Mouse (Mus musculus) stomach, embryonic 15.5 days (tissue): ENCODE results near the gene Traf2. TPM values are rescaled to one million over a fixed set of nuclear protein-coding genes. Genes with fewer than 3 reads are reported as not detected.

Source experiments
- ATAC-seq: fragments of 200-750 bp; cut with Nextera tagmentation; 2 replicates; pipeline ENCODE4 v1.8.0; 2017; ENCODE audit warnings: low read depth, moderate number of reproducible peaks, moderate TSS enrichment; ENCODE audit not compliant: insufficient read depth, low FRiP score
- H3K27ac ChIP-seq: fragments of 300-500 bp; sonication (generic); 2 replicates; pipeline ENCODE4 v1.5.1; 2015; ENCODE audit warnings: mild to moderate bottlenecking, inconsistent platforms
- H3K27me3 ChIP-seq: fragments of 300-500 bp; sonication (generic); replicated peaks from 2 replicates; pipeline ENCODE4 v1.6.1; 2015; ENCODE audit warnings: inconsistent platforms
- H3K36me3 ChIP-seq: fragments of 300-500 bp; sonication (generic); 2 replicates; pipeline ENCODE4 v1.6.1; 2015; ENCODE audit warnings: inconsistent platforms
- H3K4me1 ChIP-seq: fragments of 300-500 bp; sonication (generic); 2 replicates; pipeline ENCODE4 v1.6.1; 2015; ENCODE audit warnings: inconsistent platforms
- H3K4me2 ChIP-seq: fragments of 300-500 bp; sonication (generic); 2 replicates; pipeline ENCODE4 v1.6.1; 2015; ENCODE audit warnings: mild to moderate bottlenecking, inconsistent platforms
- H3K4me3 ChIP-seq: fragments of 300-500 bp; sonication (generic); replicated peaks from 2 replicates; pipeline ENCODE4 v1.5.1; 2015; ENCODE audit warnings: inconsistent platforms
- H3K9ac ChIP-seq: fragments of 300-500 bp; sonication (generic); 2 replicates; pipeline ENCODE4 v1.6.1; 2015; ENCODE audit warnings: inconsistent platforms
- H3K9me3 ChIP-seq: fragments of 300-500 bp; sonication (generic); 2 replicates; pipeline ENCODE4 v1.6.1; 2016; ENCODE audit warnings: inconsistent platforms
- WGBS: fragments of 180-500 bp; shearing (Covaris S2); methylation state at CpG from one replicate; pipeline ENCODE4 v1.1.7; 2015; 5-methylcytosine and 5-hydroxymethylcytosine counted together
- polyA plus RNA-seq: library from polyadenylated mRNA; unstranded; fragments of >200 nt; fragmentation: Nextera tagmentation; extraction: Ambion mirVana; gene quantifications from 2 replicates; pipeline ENCODE4 v1.2.1, GENCODE M21; 2015

The Traf2 gene
- polyA plus RNA-seq, 1 experiment from 2014 or later, result 31.2 TPM

DNA sequence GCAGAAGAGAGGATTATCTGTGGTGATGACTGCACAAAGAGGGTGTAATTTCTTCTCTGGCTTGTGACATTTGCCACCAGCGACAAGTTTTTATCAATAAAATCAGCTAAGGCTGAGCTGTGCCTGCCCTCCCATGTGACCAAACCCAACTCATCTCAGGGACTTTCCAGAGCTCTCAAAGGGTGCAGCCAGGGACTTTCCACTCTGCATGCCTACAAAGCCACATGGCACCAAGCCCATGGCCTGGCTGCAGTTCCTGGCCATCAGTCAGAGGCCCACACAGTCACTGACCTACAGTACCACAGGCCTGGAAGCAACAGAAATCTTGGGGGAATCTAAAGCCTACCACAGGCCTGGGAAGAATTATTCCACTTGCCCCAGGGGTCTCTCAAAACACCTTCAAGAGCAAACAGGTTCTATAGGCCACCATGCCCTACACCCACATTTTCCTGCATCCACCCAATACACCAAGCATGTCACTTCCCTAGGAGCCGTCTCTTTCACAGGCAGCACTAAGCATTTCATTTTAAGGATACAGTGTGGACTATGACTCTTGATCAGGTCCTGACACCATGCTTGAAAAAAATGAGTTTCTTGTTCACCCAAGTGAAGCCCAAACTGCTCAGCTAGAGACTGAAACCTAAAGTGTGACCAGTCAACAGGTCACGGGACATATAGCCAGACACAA lies 12.4 kb downstream of the Traf2 start:
- Histone ChIP-seq H3K27me3 (no peaks in the 10 kb centered on the region), H3K9me3 (no peaks in the 10 kb centered on the region), H3K4me1 (no peaks in the 10 kb centered on the region), H3K9ac (no peak overlapping the region), H3K36me3 (peaks cover 42% of the 10 kb centered on the region), H3K4me2 (no peak overlapping the region), H3K4me3 (no peak overlapping the region), H3K27ac (no peak overlapping the region)
- WGBS, result 72% methylated on average over 3 of the region's 3 CpGs
- no peak for ATAC-seq

DNA sequence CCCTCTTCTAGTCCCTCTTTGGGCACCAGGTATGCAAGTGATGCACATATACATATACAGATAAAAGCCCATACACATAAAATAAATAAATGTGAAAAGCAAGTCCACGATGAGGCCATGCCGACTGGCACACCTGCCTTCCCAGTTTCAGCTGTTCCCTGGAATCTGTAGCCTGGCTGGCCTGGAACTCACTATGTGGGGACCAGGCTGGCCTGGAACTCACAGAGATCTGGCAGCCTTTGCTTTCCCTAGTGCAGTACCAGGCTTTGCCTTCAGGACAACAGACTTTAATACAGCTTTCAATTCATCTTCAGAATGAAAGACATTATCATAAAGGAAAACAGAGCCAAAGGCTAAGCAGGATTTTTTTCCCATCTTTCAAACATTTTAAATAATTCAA lies 13.0 kb downstream of the Traf2 start:
- H3K9ac ChIP-seq, result no peak overlapping the region
- H3K4me3 ChIP-seq, result no peak overlapping the region
- H3K27me3 ChIP-seq, result no peaks in the 10 kb centered on the region
- WGBS, result 86% methylated on average over 2 of the region's 2 CpGs
- H3K27ac ChIP-seq, result no peak overlapping the region
- H3K4me1 ChIP-seq, result no peaks in the 10 kb centered on the region
- ATAC-seq, result no peak
- H3K9me3 ChIP-seq, result no peaks in the 10 kb centered on the region
- peaks cover 42% of the 10 kb centered on the region for H3K36me3 ChIP-seq
- H3K4me2 ChIP-seq, result no peak overlapping the region

DNA sequence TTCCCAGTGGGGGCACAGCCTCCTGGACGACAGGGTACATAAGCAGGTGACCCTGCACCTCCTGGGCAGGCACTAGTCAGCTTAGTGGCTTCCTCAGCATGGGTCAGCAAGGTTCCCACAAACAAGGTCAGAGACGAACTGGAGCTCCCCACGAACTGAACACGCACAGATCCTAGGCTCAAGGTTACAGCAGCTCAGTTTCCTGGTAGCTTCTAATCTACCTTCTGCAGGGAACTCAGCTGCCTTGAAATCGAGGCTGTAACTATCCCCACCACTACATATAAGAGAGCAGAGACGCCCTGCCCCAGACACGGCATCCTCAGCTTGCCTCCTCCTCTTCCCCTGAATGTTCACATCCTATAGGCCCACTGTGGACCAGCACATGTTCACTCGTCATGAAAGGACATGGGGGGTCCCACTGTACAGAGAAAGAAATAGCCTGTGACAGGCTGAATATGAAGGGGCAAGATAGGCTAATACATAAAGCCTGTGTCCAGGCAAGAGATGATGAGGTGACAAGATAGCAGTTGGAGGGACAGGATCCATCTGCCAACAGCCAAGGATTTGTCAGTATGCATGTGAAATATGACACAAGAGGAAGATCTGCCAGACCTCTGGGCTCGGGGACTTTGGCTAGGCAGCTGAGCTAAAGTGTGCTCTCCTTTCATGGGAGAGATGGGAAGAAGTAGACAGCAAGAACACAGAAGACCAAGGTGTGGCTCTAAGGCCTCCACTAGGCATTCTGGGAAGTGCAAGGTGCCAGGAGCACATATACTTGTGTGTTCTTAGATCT lies 20.0 kb downstream of the Traf2 start:
- ATAC-seq, result no peak
- H3K4me1 ChIP-seq, result no peaks in the 10 kb centered on the region
- H3K4me3 ChIP-seq, result no peak overlapping the region
- no peak overlapping the region for H3K27ac ChIP-seq
- H3K4me2 ChIP-seq, result no peak overlapping the region
- H3K9me3 ChIP-seq, result no peaks in the 10 kb centered on the region
- H3K9ac ChIP-seq, result no peak overlapping the region
- H3K36me3 ChIP-seq, result peaks cover 64% of the 10 kb centered on the region
- whole genome bisulfite sequencing, result 85% methylated on average over 9 of the region's 9 CpGs
- no peaks in the 10 kb centered on the region for H3K27me3 ChIP-seq

GRCm38 (mm10) chr2:25509912-25510311 lies 36.8 kb downstream of the Traf2 start:
- WGBS, result 61% methylated on average over 3 of the region's 3 CpGs

GRCm38 (mm10) chr2:25506964-25507363 lies 39.8 kb downstream of the Traf2 start:
- no peak overlapping the region for H3K27ac ChIP-seq
- no peak overlapping the region for H3K9ac ChIP-seq
- H3K4me2 ChIP-seq, result no peak overlapping the region
- no peaks in the 10 kb centered on the region for H3K27me3 ChIP-seq
- peaks cover 24% of the 10 kb centered on the region for H3K36me3 ChIP-seq
- WGBS, result 38% methylated on average over 5 of the region's 5 CpGs
- peaks cover 10% of the 10 kb centered on the region; the same call in 1 of the 2 replicates for H3K4me1 ChIP-seq
- H3K4me3 ChIP-seq, result no peak overlapping the region
- H3K9me3 ChIP-seq, result no peaks in the 10 kb centered on the region
- no peak for ATAC-seq

More at GRCm38 (mm10) chr2:25509912-25510311, 36.8 kb downstream of the Traf2 start:
- H3K4me3 ChIP-seq, result no peak overlapping the region
- H3K27me3 ChIP-seq, result no peaks in the 10 kb centered on the region
- no peak overlapping the region for H3K27ac ChIP-seq
- H3K4me2 ChIP-seq, result no peak overlapping the region
- no peak for ATAC-seq
- H3K9me3 ChIP-seq, result no peaks in the 10 kb centered on the region
- no peaks in the 10 kb centered on the region for H3K4me1 ChIP-seq
- 0 out of 2 replicates have a peak, but pooled peaks cover 8% of the 10 kb centered on the region for H3K36me3 ChIP-seq
- no peak overlapping the region for H3K9ac ChIP-seq

DNA sequence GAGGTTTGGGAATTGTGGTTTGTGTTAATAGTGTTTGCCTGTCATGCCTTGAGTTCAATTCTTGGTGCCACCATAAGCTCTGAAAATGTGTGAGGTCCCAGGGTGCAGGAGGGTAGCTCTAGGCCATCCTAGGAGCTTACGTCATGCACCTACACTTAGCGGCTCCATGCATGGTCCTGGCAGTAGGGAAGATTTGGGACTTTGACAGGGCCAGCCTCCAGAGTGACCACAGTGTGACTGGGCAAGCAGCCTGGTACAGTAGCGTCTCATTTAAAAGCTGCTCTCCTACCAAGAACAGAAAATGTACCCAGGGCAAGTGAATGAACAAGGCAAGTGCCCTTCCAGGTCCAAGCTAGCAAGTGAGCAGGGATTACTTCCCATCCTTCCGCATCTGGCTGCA lies 40.9 kb downstream of the Traf2 start:
- Histone ChIP-seq H3K9me3 (no peaks in the 10 kb centered on the region), H3K9ac (no peak overlapping the region), H3K4me2 (no peak overlapping the region), H3K4me3 (no peak overlapping the region), H3K4me1 (peaks cover 18% of the 10 kb centered on the region), H3K36me3 (peaks cover 24% of the 10 kb centered on the region), H3K27me3 (no peaks in the 10 kb centered on the region), H3K27ac (no peak overlapping the region)
- 96% methylated on average over 4 of the region's 4 CpGs for WGBS
- ATAC-seq, result no peak

GRCm38 (mm10) chr2:25505000-25505399 lies 41.7 kb downstream of the Traf2 start:
- Histone ChIP-seq H3K27ac (no peak overlapping the region), H3K4me2 (no peak overlapping the region), H3K4me1 (peaks cover 21% of the 10 kb centered on the region), H3K36me3 (peaks cover 24% of the 10 kb centered on the region), H3K9ac (no peak overlapping the region), H3K9me3 (no peaks in the 10 kb centered on the region), H3K4me3 (no peak overlapping the region), H3K27me3 (no peaks in the 10 kb centered on the region)
- no peak for ATAC-seq
- 73% methylated on average over 1 of the region's 1 CpGs for WGBS

DNA sequence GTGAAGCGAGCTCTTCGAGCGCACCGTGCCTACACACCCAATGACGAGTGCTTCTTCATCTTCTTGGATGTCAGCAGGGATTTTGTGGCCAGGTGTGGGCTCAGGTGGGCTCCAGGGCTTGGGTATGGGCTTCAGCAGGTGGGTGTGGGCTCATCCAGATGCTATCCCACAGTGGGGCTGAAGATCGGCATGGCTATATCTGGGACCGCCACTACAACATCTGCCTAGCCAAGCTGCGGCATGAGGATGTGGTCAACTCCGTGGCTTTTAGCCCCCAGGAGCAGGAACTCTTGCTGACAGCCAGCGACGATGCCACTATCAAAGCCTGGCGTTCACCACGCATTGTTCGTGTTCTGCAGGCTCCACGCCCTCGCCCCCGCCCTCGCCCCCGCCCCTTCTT lies 42.2 kb downstream of the Traf2 start:
- Histone ChIP-seq H3K9me3 (no peaks in the 10 kb centered on the region), H3K27ac (no peak overlapping the region), H3K27me3 (no peaks in the 10 kb centered on the region), H3K9ac (no peak overlapping the region), H3K4me3 (no peak overlapping the region), H3K4me2 (no peak overlapping the region), H3K36me3 (peaks cover 24% of the 10 kb centered on the region), H3K4me1 (peaks cover 22% of the 10 kb centered on the region)
- no peak for ATAC-seq
- WGBS, result 88% methylated on average over 19 of the region's 19 CpGs

GRCm38 (mm10) chr2:25502726-25503125 lies 44.0 kb downstream of the Traf2 start:
- WGBS, result 75% methylated on average over 3 of the region's 3 CpGs
- ATAC-seq, result peak; percentile 33; the same call in 1 of the 2 replicates
- Histone ChIP-seq H3K4me3 (no peak overlapping the region), H3K27ac (peak overlapping the region; percentile 35; the same call in 1 of the 2 replicates), H3K9me3 (no peaks in the 10 kb centered on the region), H3K9ac (no peak overlapping the region), H3K27me3 (no peaks in the 10 kb centered on the region), H3K4me2 (no peak overlapping the region), H3K36me3 (peaks cover 24% of the 10 kb centered on the region), H3K4me1 (peaks cover 22% of the 10 kb centered on the region)

- Histone ChIP-seq H3K4me3 (peak within 1 kb of the TSS; percentile 75), H3K27ac (peak within 1 kb of the TSS; percentile 60), H3K4me2 (peak within 1 kb of the TSS; percentile 91), H3K36me3 (peaks cover 24% of the 10 kb centered on the region), H3K27me3 (no peaks in the 10 kb centered on the region), H3K4me1 (peaks cover 22% of the 10 kb centered on the region), H3K9me3 (no peaks in the 10 kb centered on the region), H3K9ac (peak within 1 kb of the TSS; percentile 85)
- WGBS, result 73% methylated on average over 20 of the region's 20 CpGs
- ATAC-seq, result no peak
Measured at GRCm38 (mm10) chr2:25501593-25502486, 44.9 kb downstream of the Traf2 start, which contains the start of gene C8g. C8g (minus strand) TSS chr2:25501719.

DNA sequence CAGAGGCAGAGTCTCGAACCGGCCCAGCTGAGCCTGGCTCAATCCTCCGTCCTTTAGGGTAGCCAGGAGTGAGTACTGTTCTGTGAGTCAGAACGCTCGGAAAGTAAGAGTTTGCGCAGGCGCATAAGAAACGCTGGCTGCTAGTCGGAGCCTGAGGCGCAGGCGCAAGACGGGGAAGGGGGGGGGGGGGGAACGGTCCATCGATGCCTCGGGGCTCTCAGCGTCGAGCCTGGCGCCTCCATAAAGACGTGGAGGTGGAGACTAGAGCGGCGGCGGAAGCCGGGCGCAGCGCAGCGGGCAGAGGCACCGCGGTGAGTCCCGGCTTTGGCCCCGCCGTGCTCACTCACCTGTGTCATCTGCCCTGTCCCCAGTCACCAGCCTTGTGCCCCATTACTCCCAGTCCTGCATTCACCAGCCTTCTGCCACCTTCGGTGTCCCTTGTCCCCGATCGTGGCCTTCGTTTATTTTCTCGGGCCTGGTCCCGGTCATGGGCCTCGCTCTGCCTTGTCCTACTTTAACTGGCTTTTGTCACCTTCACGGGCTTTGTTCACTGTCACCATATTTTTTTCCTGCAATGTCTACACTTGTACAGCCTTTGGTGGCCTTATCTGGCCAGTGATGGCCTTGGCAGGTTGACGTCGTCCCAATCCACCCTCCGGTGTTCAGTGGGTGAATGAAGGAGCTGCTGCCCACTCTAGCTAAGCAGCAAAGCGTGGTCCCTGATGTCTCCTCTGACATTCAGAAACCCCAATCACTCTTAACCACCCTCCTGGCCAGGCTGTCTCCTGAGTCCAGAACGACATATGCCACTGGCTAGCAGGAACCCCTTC lies 45.9 kb downstream of the Traf2 start, which contains the start of gene Fbxw5:
TSS of gene Fbxw5 (plus strand) at position 175 of the 830 bp plus-strand sequence.
- peak; percentile 85 for ATAC-seq
- Histone ChIP-seq H3K4me2 (peak within 1 kb of the TSS; percentile 91), H3K4me1 (peaks cover 22% of the 10 kb centered on the region), H3K9me3 (no peaks in the 10 kb centered on the region), H3K27ac (peak within 1 kb of the TSS; percentile 64), H3K27me3 (no peaks in the 10 kb centered on the region), H3K4me3 (peak within 1 kb of the TSS; percentile 75), H3K36me3 (peaks cover 21% of the 10 kb centered on the region), H3K9ac (peak within 1 kb of the TSS; percentile 85)
- WGBS, result under 1% methylated on average over 35 of the region's 44 CpGs
